Comparison of ENCODE assay signal across 13 mouse cellular contexts in genomic region chr6:87384761-87385160, GRCm38 (mm10). TPM values are rescaled to one million over a fixed set of nuclear protein-coding genes. Genes with fewer than 3 reads are reported as not detected.
DNase-seq lines count a peak whose midpoint lies in the region; ATAC-seq and TF ChIP-seq lines count a peak whose summit lies in the region.
"Had no signal": no experiment of that assay in that cellular context is flagged by ENCODE, and none has a peak within 500 bp of the region (broad histone marks: within the 10 kb centered on the region; RNA-seq: fewer than 3 reads in every experiment).

No protein-coding gene starts in this region.

- H3K4me3 ChIP-seq in heart, embryonic 12.5 days: no peak overlapping the region
- H3K4me3 ChIP-seq in limb, embryonic 12.5 days (replicated peaks): no peak overlapping the region
- no peak overlapping the region for H3K4me3 ChIP-seq in limb, embryonic 10.5 days
- no peak overlapping the region for H3K4me3 ChIP-seq in midbrain, embryonic 15.5 days

- H3K4me1 ChIP-seq in heart, embryonic 12.5 days (replicated peaks): peaks cover 19% of the 10 kb centered on the region
- no peaks in the 10 kb centered on the region for H3K4me1 ChIP-seq in limb, embryonic 12.5 days (replicated peaks)
- peaks cover 6% of the 10 kb centered on the region for H3K4me1 ChIP-seq in limb, embryonic 10.5 days
- peaks cover 8% of the 10 kb centered on the region; the same call in 1 of the 2 replicates for H3K4me1 ChIP-seq in midbrain, embryonic 15.5 days

- no peak for ATAC-seq in heart, embryonic 12.5 days (ENCODE audit: insufficient number of reproducible peaks, low FRiP score)
- no peak for ATAC-seq in limb, embryonic 12.5 days (ENCODE audit: insufficient number of reproducible peaks, insufficient read depth, low FRiP score, low TSS enrichment, low read depth)
- peak; percentile 37; the same call in 1 of the 2 replicates for ATAC-seq in midbrain, embryonic 15.5 days (replicated peaks)

- no peak for DNase-seq in heart, adult 8-10 months (ENCODE audit: low spot score)
- no peak for DNase-seq in limb, embryonic 10.5 days (ENCODE audit: low spot score)
- DNase-seq in brain, embryonic 14.5 days (ENCODE audit: low read depth): peak; percentile 11
- DNase-seq in spleen, adult 18-20 months: no peak
- DNase-seq in cerebellum, adult 9-10 months: no peak
- DNase-seq: gastrocnemius, postnatal 14 days; thymus, postnatal 14 days had no signal

- peak overlapping the region; percentile 64; the same call in 1 of the 2 replicates for H3K4me2 ChIP-seq in heart, embryonic 12.5 days
- peak overlapping the region; percentile 57; the same call in 1 of the 2 replicates for H3K4me2 ChIP-seq in limb, embryonic 12.5 days
- H3K4me2 ChIP-seq in midbrain, embryonic 15.5 days: peak overlapping the region; percentile 64; the same call in 1 of the 2 replicates

- WGBS in heart, embryonic 12.5 days: 51% methylated on average over 6 of the region's 6 CpGs
- WGBS in limb, embryonic 12.5 days: 63% methylated on average over 5 of the region's 6 CpGs
- 59% methylated on average over 6 of the region's 6 CpGs for WGBS in limb, embryonic 10.5 days
- WGBS in midbrain, embryonic 15.5 days: 63% methylated on average over 5 of the region's 6 CpGs

- H3K9ac ChIP-seq in heart, embryonic 12.5 days: no peak overlapping the region
- no peak overlapping the region for H3K9ac ChIP-seq in limb, embryonic 12.5 days (replicated peaks)
- H3K9ac ChIP-seq in midbrain, embryonic 15.5 days: no peak overlapping the region

- no peak overlapping the region for H3K27ac ChIP-seq in heart, embryonic 12.5 days (ENCODE audit: poor library complexity, severe bottlenecking)
- no peak overlapping the region for H3K27ac ChIP-seq in limb, embryonic 12.5 days
- H3K27ac ChIP-seq in limb, embryonic 10.5 days: no peak overlapping the region
- H3K27ac ChIP-seq in midbrain, embryonic 15.5 days: no peak overlapping the region

- no peaks in the 10 kb centered on the region for H3K9me3 ChIP-seq in heart, embryonic 12.5 days (replicated peaks)
- no peaks in the 10 kb centered on the region for H3K9me3 ChIP-seq in limb, embryonic 12.5 days
- H3K9me3 ChIP-seq in limb, embryonic 10.5 days (replicated peaks): no peaks in the 10 kb centered on the region
- no peaks in the 10 kb centered on the region for H3K9me3 ChIP-seq in midbrain, embryonic 15.5 days

- TF ChIP-seq CTCF in brain, embryonic 14.5 days (IDR thresholded peaks at IDR 0.05; ENCODE audit: borderline replicate concordance, extremely low read depth, insufficient read depth, insufficient read length): no peak

- TF ChIP-seq POLR2A in brain, embryonic 14.5 days (IDR thresholded peaks at IDR 0.05; ENCODE audit: borderline replicate concordance, extremely low read depth, insufficient read depth, insufficient read length, poor library complexity, severe bottlenecking): no peak

- H3K27me3 ChIP-seq in heart, embryonic 12.5 days (replicated peaks): peaks cover 78% of the 10 kb centered on the region
- peaks cover 44% of the 10 kb centered on the region for H3K27me3 ChIP-seq in limb, embryonic 12.5 days
- H3K27me3 ChIP-seq in limb, embryonic 10.5 days (ENCODE audit: low read depth, poor library complexity, severe bottlenecking): peaks cover 48% of the 10 kb centered on the region
- no peaks in the 10 kb centered on the region; the same call in 1 of the 2 replicates for H3K27me3 ChIP-seq in midbrain, embryonic 15.5 days (replicated peaks)

- H3K36me3 ChIP-seq in heart, embryonic 12.5 days: no peaks in the 10 kb centered on the region
- no peaks in the 10 kb centered on the region for H3K36me3 ChIP-seq in limb, embryonic 12.5 days
- no peaks in the 10 kb centered on the region for H3K36me3 ChIP-seq in limb, embryonic 10.5 days
- no peaks in the 10 kb centered on the region for H3K36me3 ChIP-seq in midbrain, embryonic 15.5 days (replicated peaks)

RNA-seq across cellular contexts. Expression of gene Gkn3, which starts 4.0 kb away (rescaled TPM):
- polyA plus RNA-seq in heart, embryonic 12.5 days (2016; fragmentation: Nextera tagmentation; extraction: Ambion mirVana): 2.1 and 2.5 TPM in 2 replicates
- 1 to 10 TPM in 3 of 4 experiments, under 1 TPM in 1; 0.53 to 2.5 (median 1.5) TPM for total RNA-seq in heart, adult 8-10 months (2022)
- polyA plus RNA-seq in limb, embryonic 12.5 days (2016; fragmentation: Nextera tagmentation; extraction: Ambion mirVana): not detected in 2 replicates
- not detected in 2 replicates for polyA plus RNA-seq in limb, embryonic 10.5 days (2016; fragmentation: Nextera tagmentation; extraction: Ambion mirVana)
- 0.16 and 0.40 TPM in 2 replicates for polyA plus RNA-seq in brain, embryonic 14.5 days (2012; rRNA removed)
- polyA plus RNA-seq in midbrain, embryonic 15.5 days (2015; fragmentation: Nextera tagmentation; extraction: Ambion mirVana): 0.28 and 0.67 TPM in 2 replicates
- total RNA-seq: common myeloid progenitor, adult 5-6 weeks; neutrophil, adult 5-6 weeks had no signal

RNA-seq across cellular contexts. Expression of gene Gkn2, which starts 11.6 kb away (rescaled TPM):
- polyA plus RNA-seq in heart, embryonic 12.5 days (2016; fragmentation: Nextera tagmentation; extraction: Ambion mirVana): not detected in 2 replicates
- not detected for total RNA-seq in heart, adult 8-10 months (2022)
- polyA plus RNA-seq in limb, embryonic 12.5 days (2016; fragmentation: Nextera tagmentation; extraction: Ambion mirVana): not detected in 2 replicates
- polyA plus RNA-seq in limb, embryonic 10.5 days (2016; fragmentation: Nextera tagmentation; extraction: Ambion mirVana): not detected in 2 replicates
- 0.09 TPM in 1 of 2 replicates, not detected in the other for polyA plus RNA-seq in brain, embryonic 14.5 days (2012; rRNA removed)
- not detected in 2 replicates for polyA plus RNA-seq in midbrain, embryonic 15.5 days (2015; fragmentation: Nextera tagmentation; extraction: Ambion mirVana)
- total RNA-seq: adrenal gland, postnatal 36 days; common myeloid progenitor, adult 5-6 weeks; gastrocnemius, postnatal 14 days; neutrophil, adult 5-6 weeks had no signal

RNA-seq across cellular contexts. Expression of gene Gkn1, which starts 34.0 kb away (rescaled TPM):
- polyA plus RNA-seq in heart, embryonic 12.5 days (2016; fragmentation: Nextera tagmentation; extraction: Ambion mirVana): not detected in 2 replicates
- not detected for total RNA-seq in heart, adult 8-10 months (2022)
- not detected in 2 replicates for polyA plus RNA-seq in limb, embryonic 12.5 days (2016; fragmentation: Nextera tagmentation; extraction: Ambion mirVana)
- not detected in 2 replicates for polyA plus RNA-seq in limb, embryonic 10.5 days (2016; fragmentation: Nextera tagmentation; extraction: Ambion mirVana)
- 0.05 and 0.12 TPM in 2 replicates for polyA plus RNA-seq in brain, embryonic 14.5 days (2012; rRNA removed)
- polyA plus RNA-seq in midbrain, embryonic 15.5 days (2015; fragmentation: Nextera tagmentation; extraction: Ambion mirVana): not detected in 2 replicates
- total RNA-seq: adrenal gland, postnatal 36 days; common myeloid progenitor, adult 5-6 weeks; gastrocnemius, postnatal 14 days; neutrophil, adult 5-6 weeks had no signal

RNA-seq across cellular contexts. Expression of gene Bmp10, which starts 44.0 kb away (rescaled TPM):
- polyA plus RNA-seq in heart, embryonic 12.5 days (2016; fragmentation: Nextera tagmentation; extraction: Ambion mirVana): 6.7 and 7.3 TPM in 2 replicates
- 10 to 100 TPM; 20.9 to 75.6 (median 50.9) TPM for total RNA-seq in heart, adult 8-10 months (2022)
- polyA plus RNA-seq in limb, embryonic 12.5 days (2016; fragmentation: Nextera tagmentation; extraction: Ambion mirVana): not detected in 2 replicates
- not detected in 2 replicates for polyA plus RNA-seq in limb, embryonic 10.5 days (2016; fragmentation: Nextera tagmentation; extraction: Ambion mirVana)
- polyA plus RNA-seq in brain, embryonic 14.5 days (2012; rRNA removed): not detected in 2 replicates
- polyA plus RNA-seq in midbrain, embryonic 15.5 days (2015; fragmentation: Nextera tagmentation; extraction: Ambion mirVana): not detected in 2 replicates
- total RNA-seq: adrenal gland, postnatal 36 days; common myeloid progenitor, adult 5-6 weeks; gastrocnemius, postnatal 14 days; neutrophil, adult 5-6 weeks had no signal

RNA-seq across cellular contexts. Expression of gene Antxr1, which starts 49.1 kb away (rescaled TPM):
- polyA plus RNA-seq in heart, embryonic 12.5 days (2016; fragmentation: Nextera tagmentation; extraction: Ambion mirVana): 3.6 and 4.3 TPM in 2 replicates
- 1 to 10 TPM; 5.6 to 6.6 (median 6.0) TPM for total RNA-seq in heart, adult 8-10 months (2022)
- 15.4 and 16.2 TPM in 2 replicates for polyA plus RNA-seq in limb, embryonic 12.5 days (2016; fragmentation: Nextera tagmentation; extraction: Ambion mirVana)
- polyA plus RNA-seq in limb, embryonic 10.5 days (2016; fragmentation: Nextera tagmentation; extraction: Ambion mirVana): 7.0 and 9.5 TPM in 2 replicates
- 6.0 and 10.0 TPM in 2 replicates for polyA plus RNA-seq in brain, embryonic 14.5 days (2012; rRNA removed)
- 3.4 and 3.9 TPM in 2 replicates for polyA plus RNA-seq in midbrain, embryonic 15.5 days (2015; fragmentation: Nextera tagmentation; extraction: Ambion mirVana)
- total RNA-seq: neutrophil, adult 5-6 weeks had no signal
